Mouse (Mus musculus) right cerebral cortex, adult 18-20 months (tissue): Measurements from ENCODE around the gene Rgs6.

Source experiments
- DNase-seq: peaks from one replicate; pipeline ENCODE4 v3.0.0; 2022; ENCODE audit warnings: mixed read lengths

The Rgs6 gene

GRCm38 (mm10) chr12:82588017-82588416, at the start of gene Rgs6:
Gene Rgs6, plus strand, starts transcription at chr12:82588292.
- DNase-seq = no peak

- no peak for DNase-seq
Observed at GRCm38 (mm10) chr12:82547127-82547526, 41.0 kb upstream of the Rgs6 start.

- no peak for DNase-seq
Observed at GRCm38 (mm10) chr12:82549228-82549627, 38.9 kb upstream of the Rgs6 start.

GRCm38 (mm10) chr12:82550076-82550475, 38.0 kb upstream of the Rgs6 start:
- DNase-seq = no peak

- DNase-seq = no peak
Observed at GRCm38 (mm10) chr12:82552376-82552775, 35.7 kb upstream of the Rgs6 start.

- DNase-seq = no peak
Observed at GRCm38 (mm10) chr12:82562916-82563315, 25.2 kb upstream of the Rgs6 start.

GRCm38 (mm10) chr12:82568370-82568769, 19.7 kb upstream of the Rgs6 start:
- DNase-seq = no peak

- DNase-seq = peak; percentile 60
Observed at GRCm38 (mm10) chr12:82572706-82573105, 15.4 kb upstream of the Rgs6 start.

GRCm38 (mm10) chr12:82586592-82586991, 1.5 kb upstream of the Rgs6 start:
- DNase-seq = no peak

- no peak for DNase-seq
Observed at GRCm38 (mm10) chr12:82587348-82587895, 670 bp upstream of the Rgs6 start.

GRCm38 (mm10) chr12:82588846-82589630, 946 bp downstream of the Rgs6 start:
- DNase-seq = no peak

- no peak for DNase-seq
Observed at GRCm38 (mm10) chr12:82599011-82599410, 10.9 kb downstream of the Rgs6 start.

GRCm38 (mm10) chr12:82600406-82600805, 12.3 kb downstream of the Rgs6 start:
- no peak for DNase-seq

GRCm38 (mm10) chr12:82602823-82603222, 14.7 kb downstream of the Rgs6 start:
- DNase-seq = no peak

- no peak for DNase-seq
Observed at GRCm38 (mm10) chr12:82603308-82603707, 15.2 kb downstream of the Rgs6 start.

- no peak for DNase-seq
Observed at GRCm38 (mm10) chr12:82603979-82604378, 15.9 kb downstream of the Rgs6 start.

GRCm38 (mm10) chr12:82612769-82613660, 24.9 kb downstream of the Rgs6 start:
- no peak for DNase-seq

- DNase-seq = peak; percentile 6
Observed at GRCm38 (mm10) chr12:82616486-82616812, 28.4 kb downstream of the Rgs6 start.

GRCm38 (mm10) chr12:82616813-82617681, 29.0 kb downstream of the Rgs6 start:
- peak; percentile 62 for DNase-seq

- DNase-seq = no peak
Observed at GRCm38 (mm10) chr12:82617682-82618370, 29.7 kb downstream of the Rgs6 start.

GRCm38 (mm10) chr12:82640441-82640840, 52.3 kb downstream of the Rgs6 start:
- DNase-seq = no peak

GRCm38 (mm10) chr12:82647876-82648275, 59.8 kb downstream of the Rgs6 start:
- DNase-seq = no peak
